Mouse (Mus musculus) neutrophil, adult 5-6 weeks (primary cell): ENCODE data around the gene Gnat1. TPM values are rescaled to one million over a fixed set of nuclear protein-coding genes. Genes with fewer than 3 reads are reported as not detected.
"Not testable (repeated sequence)": the region's sequence is repeated elsewhere in the genome, so short reads cannot be mapped to it uniquely, and the experiment has no call there.

ENCODE experiments used
- ATAC-seq: fragments of 151-379, 151-347 bp; 2 replicates; pipeline ENCODE4 v1.8.0; 2017; ENCODE audit warnings: mild to moderate bottlenecking, moderate TSS enrichment; ENCODE audit not compliant: insufficient number of reproducible peaks, poor library complexity, low FRiP score, severe bottlenecking; ENCODE audit errors: extremely low read depth
- total RNA-seq: library from RNA; stranded (forward); fragments of 200-1000 nt; gene quantifications from 2 replicates; pipeline ENCODE4 v1.2.3, GENCODE M21; 2017

The Gnat1 gene
- total RNA-seq, 1 experiment from 2014 or later = not detected

DNA sequence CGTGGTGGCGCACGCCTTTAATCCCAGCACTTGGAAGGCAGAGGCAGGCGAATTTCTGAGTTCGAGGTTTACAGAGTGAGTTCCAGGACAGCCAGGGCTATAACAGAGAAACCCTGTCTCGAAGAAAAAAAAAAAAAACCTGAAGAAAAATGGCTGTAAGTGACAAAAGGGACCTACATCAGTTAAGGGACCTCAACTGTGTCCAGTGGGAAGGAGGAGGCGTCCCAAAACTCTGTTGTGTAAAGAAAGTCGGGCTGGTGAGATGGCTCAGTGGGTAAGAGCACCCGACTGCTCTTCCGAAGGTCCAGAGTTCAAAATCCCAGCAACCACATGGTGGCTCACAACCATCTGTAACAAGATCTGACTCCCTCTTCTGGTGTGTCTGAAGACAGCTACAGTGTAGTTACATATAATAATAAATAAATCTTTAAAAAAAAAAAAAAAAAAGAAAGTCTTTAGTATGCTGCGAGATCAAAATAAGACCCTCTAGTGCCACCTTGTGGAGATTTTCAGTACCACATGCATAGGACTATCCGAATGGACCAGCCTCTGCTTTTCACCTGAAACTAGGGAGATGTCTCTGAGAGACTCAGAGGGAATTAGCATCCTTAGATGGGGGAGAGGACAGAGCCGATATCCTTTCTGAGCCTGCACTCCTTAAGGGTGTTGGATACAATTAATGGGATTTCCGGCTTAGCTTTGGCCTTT is 1.5 kb downstream of the Gnat1 start:
- not testable (repeated sequence) for ATAC-seq

DNA sequence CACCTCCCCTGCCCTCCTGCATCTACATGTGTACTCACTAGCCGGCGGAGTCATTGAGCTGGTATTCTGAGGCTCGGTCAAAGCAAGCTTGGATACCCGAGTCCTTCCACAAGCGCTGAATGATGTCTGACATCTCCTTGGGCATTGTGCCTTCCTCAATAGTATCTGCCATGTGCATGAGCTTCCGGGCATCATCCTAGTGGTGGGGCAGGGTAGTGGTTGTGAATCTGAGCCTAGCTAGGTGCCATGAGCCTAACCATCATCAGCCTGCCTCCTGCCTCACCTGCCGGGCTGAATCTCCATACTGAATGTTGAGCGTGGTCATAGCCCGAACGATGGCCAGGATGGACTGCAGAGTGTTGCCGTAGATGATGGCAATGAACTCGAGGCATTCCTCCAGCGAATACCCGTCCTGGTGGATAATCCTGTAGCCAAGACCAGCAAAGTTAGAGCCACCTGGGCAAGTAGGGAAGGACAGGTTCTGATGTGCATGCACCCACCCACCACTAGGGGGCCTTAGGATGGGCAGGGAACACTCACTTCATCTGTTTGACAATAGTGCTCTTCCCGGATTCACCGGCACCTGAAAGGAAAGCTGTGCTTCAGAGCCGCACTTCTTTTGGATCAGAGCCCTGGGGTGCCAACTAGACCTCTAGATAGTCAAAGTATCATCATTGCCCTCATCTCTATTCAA is 2.3 kb downstream of the Gnat1 start:
- ATAC-seq = peak; percentile 49; the same call in 1 of the 2 replicates

DNA sequence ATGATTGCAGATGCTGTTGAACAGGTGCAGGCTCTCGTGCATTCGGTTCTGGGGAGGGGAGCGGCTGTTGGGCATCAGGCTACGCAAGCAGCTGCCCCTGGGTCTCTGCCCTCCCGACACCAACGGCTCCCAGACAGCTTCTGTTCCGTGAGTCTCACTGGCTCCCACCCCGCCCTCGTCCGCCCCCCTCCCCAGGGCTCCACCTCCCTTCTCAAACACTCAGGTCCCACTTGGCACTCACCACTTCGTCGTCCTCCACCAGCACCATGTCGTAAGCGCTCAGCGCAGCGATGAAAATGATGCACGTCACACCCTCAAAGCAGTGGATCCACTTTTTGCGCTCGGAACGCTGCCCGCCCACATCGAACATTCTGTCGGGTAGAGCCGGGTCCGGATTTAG is 3.2 kb downstream of the Gnat1 start:
- no peak for ATAC-seq

DNA sequence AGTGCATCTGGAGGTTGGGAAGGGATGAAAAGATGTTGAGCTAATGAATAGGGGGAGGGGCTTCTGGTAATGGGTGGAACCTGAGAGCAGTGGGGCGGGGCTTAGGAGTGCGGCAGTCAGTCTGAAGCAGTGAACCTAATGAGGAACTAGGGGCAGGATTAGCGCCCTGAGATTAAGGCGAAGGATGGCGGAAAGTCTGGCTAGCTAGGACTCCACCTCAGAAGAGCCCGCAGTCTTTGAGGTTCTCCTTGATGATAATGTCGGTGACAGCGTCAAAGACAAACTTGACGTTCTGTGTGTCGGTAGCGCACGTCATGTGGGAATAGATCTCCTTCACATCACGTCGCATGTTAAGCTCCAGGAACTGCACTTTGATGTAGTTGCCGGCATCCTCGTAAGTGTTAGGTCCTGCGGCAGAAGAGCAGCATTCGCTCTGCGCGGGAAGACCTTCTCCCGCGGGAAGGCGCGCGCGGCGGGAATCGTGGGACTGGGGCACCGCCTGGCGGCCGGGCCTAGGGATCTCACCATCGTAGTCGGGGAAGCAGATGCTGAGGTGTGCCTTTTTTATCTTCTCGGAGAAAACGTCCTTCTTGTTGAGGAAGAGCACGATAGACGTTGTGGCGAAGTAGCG is 3.7 kb downstream of the Gnat1 start:
- peak; percentile 40; the same call in 1 of the 2 replicates for ATAC-seq

DNA sequence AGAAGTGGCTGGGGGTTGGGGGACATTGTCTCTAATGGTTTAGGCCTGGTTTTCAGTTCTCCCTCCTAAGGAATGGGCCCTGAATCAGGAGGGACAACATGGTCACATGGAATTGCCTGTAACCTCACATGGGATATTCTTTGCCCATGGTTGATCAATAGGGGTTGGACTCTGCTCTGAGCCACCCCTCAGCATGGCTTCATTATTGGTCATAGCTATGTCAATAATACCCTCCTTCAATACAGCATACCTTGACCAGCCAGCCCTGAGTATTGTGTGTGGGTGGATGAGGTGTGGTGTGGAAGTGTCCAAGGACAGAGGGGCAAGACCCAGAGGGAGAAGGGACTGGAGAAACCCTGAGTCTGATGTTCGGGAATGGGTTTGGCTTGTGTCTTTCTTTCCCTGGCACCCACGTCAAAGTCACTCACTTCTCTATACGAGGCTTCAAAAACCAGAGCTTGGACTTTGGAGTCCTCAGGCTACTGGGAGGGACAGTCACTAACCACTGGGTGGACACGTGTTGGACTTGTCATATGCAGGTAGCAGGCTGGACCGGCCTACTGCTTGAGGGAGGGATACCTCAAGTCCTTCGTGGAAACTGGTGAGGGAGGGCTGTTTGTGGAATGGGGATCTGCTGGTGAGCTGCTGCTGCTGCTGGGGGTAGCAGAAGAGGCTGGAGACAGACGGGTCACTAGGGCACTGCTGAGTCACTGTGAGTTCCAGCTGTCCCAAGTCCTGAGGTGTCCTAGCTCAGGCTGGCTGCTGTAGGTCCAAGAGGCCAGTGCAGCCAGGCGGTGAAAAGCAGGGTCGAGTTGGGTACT is 4.7 kb downstream of the Gnat1 start:
- ATAC-seq = no peak

DNA sequence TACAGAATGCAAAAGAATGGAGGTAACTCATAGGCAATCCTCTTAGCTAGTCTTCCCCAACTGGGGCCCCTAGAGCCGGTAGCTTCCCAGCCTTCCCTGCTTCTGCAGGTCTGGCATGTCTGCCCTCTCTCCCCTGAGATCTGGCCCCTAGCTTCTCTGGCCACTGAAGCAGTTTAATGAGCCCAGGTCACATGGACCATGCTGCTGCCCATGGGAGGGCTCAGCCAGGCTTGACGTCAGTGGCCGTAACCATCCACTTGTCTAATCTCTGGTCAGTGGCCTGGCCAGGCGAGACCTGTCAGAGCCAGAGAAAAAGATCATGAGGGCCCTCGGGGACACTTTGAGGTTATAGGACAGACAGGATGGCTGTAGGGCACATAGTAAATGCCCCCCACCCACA is 9.3 kb downstream of the Gnat1 start:
- ATAC-seq = no peak

DNA sequence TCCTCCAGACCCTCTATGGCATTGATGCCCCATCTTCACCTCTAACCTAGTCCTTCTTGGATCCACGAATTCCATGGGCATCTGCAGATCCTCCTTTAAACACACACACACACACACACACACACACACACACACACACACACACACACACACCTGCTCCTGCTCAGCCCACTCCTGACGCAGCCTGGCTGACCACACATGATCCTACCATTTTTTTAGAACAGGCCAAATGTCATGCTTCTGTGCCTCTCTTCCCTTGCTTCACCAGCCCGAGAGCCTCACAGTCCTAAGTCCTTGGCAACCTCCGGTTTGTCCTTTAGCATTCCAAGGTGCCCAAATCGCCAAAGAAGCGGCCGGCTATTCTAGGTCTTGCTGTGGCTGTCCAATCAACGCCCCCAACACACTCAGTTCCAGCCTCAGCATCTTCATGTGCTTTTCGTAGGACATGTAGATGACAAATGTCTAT is 10.0 kb downstream of the Gnat1 start, which contains the start of gene Slc38a3:
TSS of gene Slc38a3 (minus strand) at position 51 of the 466 bp plus-strand sequence.
- no peak for ATAC-seq

DNA sequence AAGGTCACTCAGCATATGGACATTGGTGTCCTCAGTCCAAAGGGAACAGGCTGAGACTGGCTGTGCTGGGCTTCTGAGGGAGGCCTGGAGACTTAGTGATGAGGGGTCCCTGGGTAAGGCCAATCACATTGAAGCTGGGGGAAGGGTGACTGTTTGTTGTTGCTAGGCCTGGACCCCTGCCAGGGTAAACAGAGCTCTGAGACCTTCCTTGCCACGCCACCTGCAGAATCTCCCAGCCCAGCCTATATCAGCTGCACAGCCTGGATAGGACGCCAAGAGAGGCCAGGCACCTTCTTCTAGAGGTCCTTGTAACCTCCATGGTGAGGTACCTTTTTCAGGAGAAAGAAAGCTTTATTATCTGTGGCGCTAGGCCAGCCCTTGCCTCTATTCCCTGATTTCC is 10.6 kb downstream of the Gnat1 start:
- no peak for ATAC-seq

DNA sequence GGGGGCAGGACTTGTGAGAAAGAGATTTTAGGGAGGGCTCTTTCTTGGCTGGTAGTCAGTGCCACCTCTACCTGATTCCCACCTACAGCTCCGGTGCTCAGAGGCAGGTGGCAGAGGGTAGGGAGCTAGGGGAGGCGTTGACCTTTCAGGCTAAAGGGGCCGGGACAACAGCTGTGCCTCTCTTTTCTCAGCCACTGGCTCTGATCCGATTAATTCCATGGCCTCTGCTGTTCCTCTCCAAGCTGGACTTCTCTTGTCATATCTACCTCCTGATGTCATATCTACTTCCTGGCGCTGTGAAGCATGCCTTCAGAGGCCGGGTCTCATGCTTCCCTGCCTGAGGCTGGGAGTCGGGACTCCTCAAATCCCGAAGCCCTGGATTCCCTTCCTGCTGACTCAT is 11.5 kb downstream of the Gnat1 start:
- ATAC-seq = 0 out of 2 replicates have a peak, but pooled peaks have one; percentile 11

DNA sequence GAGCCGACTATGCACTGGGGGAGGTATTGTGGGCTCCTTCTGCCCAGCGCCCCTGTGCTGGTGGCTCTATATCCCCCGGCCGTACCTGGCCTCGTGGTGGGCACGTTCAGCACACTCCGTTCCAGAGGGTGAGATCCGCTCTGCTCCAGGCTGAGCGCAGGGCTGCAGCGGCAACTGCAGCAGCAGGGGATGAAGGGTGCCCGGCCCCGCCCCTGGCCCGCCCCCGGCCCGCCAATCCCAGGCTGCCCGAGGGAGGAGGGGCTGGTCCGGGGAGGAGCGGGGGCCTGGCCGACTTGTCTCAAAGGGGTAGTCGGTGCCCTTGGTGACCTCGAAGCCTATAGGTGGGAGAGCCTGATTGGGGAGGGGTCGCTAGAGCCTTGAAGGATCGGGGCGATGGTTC is 12.3 kb downstream of the Gnat1 start:
- no peak for ATAC-seq

DNA sequence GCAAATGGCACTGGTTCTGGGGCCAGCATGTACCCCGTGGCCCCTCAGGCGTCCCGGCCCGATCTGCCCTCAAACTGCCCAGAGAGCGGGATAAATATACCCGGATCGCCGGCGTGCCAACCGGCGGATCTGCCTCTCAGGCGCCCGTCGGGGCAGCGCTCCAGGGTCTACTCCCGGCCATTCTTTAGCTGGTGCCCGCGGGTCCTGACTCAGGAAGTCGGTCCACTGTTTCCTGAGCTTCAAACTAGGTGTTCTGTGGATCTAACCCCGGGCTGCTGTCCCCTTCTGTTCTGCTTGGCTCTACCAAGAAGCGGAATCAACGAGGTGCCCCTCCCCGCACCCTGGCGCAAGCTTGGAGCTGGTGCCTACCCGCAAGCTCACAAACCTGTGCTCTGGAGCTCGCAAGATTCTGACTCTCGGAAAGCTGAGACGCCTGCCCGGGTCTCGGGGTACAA is 12.7 kb downstream of the Gnat1 start:
- ATAC-seq = no peak

DNA sequence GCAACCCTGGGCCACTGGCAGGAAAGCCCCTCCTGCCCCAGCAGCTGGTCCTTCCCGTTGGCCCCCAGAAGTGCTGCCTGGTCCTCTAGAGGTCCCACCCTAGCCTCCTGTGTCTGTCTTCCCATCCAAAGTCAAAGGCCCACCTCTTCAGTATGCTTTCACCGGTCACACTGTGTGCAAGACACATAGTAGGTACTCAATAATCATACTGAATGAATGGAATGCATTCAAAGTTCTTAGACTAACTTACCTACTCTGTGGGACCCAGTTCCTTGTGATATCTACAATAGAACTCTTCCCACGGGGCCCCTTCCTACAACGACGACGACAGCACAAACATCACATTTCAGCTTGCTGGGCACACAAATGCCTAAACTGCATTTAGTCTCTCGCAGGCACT is 14.2 kb downstream of the Gnat1 start:
- no peak for ATAC-seq

DNA sequence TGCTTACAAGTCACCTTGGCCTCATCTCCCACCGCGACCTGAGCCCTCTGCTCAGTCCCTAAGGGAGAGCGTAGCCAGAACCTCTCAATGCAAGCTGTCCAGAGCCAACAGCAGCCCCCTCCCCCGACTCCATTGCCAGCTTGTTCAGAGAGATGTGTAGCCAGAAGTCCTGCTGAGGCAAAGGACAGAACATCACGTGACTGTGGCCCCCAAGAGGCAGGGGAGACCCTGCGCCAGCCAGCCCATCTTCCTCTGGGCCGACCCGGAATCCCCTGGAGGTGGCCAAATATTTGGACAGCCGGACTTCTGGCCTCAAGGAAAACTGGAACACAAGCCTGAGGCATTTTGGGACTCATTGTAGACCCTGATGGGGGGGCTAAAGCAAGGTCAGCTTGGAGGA is 16.0 kb downstream of the Gnat1 start:
- no peak for ATAC-seq

DNA sequence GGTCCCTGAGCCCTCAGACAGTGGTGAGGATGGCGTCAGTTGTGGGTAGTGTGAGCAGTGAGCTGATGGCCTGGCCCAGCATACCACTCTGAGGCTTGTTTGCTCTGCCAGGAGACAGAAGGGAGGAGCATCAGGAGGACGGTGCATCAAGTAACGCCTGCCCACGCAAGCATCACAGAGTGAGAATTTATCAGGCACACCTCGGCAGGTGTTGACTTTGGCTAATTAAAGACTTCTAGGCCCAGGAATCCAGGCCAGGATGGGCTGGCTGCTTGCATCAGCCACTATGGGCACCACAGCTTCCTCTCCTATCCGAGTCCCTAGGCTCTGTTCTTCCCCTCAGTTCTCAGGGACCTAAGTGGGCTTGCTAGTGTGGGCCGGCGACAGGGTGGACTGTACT is 17.2 kb downstream of the Gnat1 start:
- ATAC-seq = no peak

DNA sequence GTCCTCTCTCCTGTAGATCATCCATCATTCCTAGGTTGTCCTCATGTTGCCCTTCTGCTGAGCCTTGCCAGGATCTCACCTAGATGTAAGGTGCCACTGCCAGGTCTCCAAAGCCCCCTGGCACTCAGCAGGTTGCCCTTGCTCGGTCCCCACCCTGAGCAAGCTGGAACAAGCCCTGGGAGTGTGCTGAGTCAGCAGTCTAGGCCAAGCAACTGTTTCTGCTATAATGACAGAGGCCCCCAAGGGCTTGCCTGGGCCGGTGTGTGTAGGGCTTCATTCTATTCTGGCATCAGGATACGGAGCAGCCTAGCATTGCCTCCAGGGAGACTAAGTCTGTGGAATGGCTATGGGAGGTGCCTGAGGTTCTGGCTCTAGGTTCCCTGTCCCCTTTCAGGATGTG is 18.7 kb downstream of the Gnat1 start:
- ATAC-seq = no peak

DNA sequence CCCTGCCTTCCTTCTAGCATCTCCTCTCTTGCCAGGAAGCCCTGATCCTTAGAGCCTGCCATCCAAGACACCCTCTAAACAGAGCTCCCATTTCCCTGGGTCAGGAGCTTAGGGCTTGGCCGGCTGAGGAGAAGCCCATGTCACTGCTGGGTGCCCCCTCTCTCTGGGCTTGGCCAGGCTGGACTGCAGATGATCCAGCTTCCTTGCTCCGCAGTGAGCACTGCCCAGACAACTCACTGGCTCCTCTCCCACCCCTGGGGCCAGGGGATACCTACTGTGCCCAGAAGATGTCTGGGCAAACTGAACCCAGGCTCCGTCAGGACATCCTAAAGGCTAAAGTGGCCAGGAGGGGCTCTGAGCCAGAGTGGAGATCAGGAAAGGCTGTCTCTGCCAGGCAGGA is 19.6 kb downstream of the Gnat1 start:
- no peak for ATAC-seq

DNA sequence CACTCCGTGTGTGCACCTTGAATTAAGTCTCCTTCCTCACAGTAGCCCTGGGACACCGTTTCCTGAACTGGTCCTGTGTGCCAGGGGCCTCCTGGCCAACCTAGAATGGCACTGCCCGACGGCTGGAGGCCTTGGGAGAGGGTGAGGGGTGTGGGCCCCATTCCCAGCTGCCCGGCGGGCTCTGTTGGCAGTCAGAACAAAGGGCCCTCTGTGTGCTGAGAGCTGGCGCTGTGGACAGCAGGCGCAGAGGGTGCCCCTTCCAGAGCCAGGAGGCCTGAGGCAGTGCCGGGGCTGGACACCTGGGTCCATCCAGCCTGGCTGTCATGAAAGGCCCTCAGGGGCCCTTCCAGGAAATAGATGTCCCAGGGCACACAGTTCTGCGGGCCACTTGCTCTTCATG is 20.0 kb downstream of the Gnat1 start:
- ATAC-seq = no peak

DNA sequence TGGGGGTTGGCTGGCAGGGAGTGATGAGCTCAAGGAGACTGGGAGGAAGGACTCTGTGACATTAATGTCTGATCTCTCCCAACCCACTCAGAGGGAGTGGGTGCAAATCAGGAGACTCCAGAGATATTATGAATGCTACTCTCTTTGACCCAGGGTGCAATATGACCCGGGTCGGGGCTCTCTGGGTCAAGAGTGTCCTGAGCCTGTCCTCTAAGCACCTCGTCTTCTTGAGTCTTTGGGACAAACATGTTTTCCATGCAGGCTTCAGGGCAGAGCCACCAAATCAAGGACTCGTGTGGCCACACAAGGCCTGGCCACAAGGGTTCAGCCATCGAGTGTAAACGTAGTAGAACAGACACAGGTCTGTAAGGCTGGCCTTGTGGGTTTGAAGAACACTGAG is 21.4 kb downstream of the Gnat1 start:
- no peak for ATAC-seq

DNA sequence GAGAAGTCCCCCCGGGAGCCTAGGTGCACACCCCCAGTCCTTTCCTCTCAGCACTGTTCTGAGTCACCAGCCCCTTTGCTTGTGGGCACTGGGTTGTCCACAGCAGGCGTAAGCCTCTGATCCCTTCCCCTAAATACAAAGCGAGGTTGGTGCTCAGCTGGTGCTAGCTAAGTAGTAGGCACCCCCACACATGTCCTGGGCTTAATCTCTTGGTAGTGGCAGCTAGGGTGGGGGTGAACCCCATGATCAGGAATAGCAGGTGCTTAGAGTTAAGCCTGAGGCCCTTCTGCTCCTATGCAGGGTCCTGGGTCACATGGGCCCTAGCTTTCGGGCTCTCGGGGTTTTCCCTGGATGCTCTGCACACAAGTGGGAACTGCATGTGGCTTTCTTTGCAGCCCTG is 22.4 kb downstream of the Gnat1 start:
- ATAC-seq = no peak
